Mouse (Mus musculus): ENCODE results near the gene I830077J02Rik.
"Not testable (repeated sequence)": the region's sequence is repeated elsewhere in the genome, so short reads cannot be mapped to it uniquely, and the experiment has no call there.

I830077J02Rik gene

DNA sequence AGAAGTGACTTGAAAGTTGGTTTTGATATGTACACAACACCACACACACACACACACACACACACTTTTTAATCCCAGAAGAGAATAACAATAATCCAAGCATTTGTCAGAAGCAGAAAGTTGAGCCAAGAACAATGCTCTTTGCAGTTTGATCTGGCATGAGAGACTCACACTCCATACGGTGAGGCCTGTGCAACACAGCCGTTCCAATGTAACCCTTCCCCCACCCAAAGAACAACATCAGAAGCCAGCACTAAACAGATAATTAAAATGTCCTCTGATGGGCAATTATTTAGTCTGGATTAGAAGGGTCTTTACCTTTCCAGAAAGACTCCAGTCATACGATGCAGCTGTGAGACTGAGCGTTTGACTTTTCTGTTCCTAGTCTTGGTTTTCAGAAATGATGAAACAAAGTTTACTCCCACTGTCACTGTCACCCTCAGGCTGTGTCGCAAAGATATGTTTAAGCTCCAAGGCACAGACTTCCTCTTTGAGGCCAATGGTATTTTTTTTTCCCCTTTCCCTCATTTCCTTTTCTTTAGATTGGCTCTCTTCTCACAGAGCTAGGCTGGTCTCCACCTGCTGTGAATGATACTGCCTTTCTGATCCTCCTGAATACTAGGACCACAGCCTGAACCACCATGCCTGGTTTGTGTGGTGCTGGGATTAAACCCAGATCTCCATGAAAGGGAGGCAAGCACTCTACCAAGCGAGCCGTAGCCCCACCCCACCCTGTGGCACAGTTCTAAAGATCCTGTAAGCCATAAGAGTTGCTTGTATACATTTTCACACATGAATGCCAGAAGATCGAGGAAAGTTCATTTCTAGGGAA is at the start of gene I830077J02Rik:
Gene I830077J02Rik (minus strand): TSS at position 425 of the 832 bp plus-strand sequence.
- no peak for DNase-seq (ENCODE audit: low read depth, low spot score)

DNA sequence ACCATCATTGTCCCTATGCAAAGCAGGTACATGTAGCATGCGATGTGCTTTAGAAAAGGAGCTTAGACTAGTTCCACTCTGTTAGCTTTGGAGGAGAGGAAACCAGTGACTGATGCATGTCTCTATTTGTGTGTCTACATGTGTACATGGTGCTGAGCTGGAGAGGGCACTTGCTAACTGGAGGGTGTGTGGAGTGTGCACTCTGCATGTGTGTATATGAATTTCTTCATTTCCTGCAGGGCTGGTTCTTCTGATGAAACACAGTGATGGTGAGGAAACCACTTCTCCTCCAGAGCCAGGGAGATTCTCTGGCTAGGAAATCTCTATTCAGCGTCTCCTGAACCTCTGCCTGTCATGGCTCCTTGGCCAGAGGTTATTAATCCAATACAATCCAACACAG is 41.7 kb upstream of the I830077J02Rik start:
- DNase-seq (ENCODE audit: low read depth, low spot score) = no peak

GRCm38 (mm10) chr3:105973411-105973810 is 40.9 kb upstream of the I830077J02Rik start, which contains the start of gene Ovgp1:
Gene Ovgp1 (plus strand): TSS chr3:105973711.
- no peak for DNase-seq (ENCODE audit: low read depth, low spot score)

- DNase-seq (ENCODE audit: low read depth, low spot score) = peak; percentile 13
Measured at GRCm38 (mm10) chr3:105971831-105972446, 39.5 kb upstream of the I830077J02Rik start.

DNA sequence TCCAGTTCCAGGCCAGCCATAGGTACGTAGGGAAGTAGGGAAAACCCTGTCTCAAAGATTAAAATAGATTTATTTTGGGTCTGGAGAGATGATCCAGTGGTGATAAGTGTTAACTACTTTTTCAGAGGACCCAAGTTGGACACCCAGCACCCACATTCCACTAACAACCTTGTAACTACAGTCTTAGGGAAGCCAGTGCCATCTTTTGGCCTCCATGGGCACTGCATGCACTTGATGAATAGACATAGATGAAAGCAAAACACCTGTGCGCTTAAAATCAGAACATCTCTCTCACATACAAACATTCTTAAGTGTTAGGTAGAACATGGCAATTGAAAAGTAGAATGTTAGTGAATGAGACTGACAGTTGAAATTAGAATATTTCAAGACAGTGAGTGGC is 28.2 kb upstream of the I830077J02Rik start:
- DNase-seq (ENCODE audit: low read depth, low spot score) = peak; percentile 58

DNA sequence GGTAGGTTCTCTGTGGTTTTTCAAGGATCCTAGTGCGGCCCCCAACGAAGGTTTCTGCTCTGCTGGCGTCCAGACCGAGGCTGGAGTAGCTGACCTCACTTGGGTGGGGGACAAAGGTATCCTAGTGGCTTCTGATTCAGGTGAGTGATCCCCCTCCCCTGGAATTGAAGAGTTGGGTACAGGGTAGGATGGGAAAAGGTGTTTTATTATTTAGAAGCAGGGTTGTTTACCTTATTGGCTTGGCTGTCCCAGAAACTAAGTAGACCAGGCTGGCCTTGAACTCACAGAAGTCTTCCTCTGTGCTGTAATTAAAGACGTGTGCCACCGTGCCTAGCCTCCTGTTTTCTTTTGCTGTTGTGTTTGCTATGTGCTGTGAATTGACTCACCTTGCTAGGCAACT is 27.5 kb upstream of the I830077J02Rik start, which contains the start of gene Atp5f1:
Gene Atp5f1 (minus strand): TSS at position 101 of the 400 bp plus-strand sequence.
- DNase-seq (ENCODE audit: low read depth, low spot score) = no peak

DNA sequence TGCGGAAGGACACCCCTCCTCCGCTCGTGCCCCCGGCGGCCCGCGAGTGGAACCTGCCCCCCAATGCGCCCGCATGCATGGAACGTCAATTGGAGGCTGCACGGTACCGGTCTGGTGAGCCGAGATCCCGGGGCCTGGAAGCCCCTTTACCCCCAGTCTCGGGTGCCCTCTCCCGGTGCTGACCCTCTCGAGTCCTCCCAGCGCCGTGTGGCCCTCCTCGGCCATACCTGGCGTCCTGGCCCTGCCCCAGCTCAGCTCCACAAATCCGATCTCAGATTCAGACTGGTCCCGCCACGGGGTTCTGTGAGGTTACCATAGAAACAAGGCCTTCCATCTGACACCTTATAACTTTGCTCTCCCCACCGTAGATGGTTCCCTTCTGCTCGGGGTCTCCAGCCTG is 27.1 kb upstream of the I830077J02Rik start:
- peak; percentile 52 for DNase-seq (ENCODE audit: low read depth, low spot score)

DNA sequence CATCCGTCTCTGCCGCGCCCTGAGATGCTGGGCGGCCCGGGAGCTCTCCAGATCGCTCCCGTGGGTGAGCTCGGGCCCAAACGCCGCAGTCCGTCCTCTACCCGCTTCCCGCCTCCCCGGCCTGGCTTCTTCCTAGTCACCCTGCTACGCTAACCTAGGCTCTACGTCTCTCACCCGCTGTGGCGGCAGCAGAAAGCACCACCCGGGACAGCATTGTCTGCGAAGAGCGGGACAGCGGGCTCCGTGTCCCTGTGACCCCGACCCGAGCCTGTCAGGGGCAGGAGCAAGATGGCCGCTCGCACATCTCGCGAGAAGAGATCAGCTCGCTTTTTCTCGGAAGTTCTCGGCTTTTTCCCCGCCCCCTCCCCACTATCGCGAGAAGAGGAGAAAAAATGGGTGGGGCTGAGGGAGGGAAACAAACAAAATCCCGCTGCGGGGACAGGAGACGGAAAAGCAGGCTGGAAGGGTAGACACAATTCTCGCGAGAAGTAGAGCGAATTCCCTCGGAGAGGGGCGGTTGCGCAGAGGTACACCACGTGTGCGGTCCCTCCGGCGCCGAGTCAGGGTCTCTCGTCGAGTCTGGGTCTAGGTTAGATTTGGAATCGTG is 26.6 kb upstream of the I830077J02Rik start, which contains the start of gene Wdr77:
Gene Wdr77 (plus strand): TSS at position 396 of the 607 bp plus-strand sequence.
- DNase-seq (ENCODE audit: low read depth, low spot score) = peak; percentile 99

DNA sequence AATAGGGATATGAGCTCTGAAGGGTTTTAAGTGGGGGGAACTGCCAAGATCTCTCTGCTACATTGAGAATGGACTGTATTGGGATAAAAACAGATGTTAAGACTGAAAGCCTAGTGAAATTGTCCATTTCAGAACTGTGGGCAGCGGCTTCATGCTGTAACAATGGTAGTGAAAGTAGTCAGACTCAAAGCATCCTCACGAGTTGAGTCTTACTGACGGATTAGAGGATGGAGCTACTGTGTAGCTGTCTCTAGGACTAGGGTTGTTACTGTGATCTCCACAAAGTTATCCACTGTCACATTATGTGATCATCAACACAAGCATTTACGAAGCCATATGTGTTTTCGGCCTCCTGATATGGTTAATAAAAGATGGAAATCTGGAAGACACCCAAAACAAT is 25.7 kb upstream of the I830077J02Rik start:
- DNase-seq (ENCODE audit: low read depth, low spot score) = peak; percentile 57

- peak; percentile 40 for DNase-seq (ENCODE audit: low read depth, low spot score)
Measured at GRCm38 (mm10) chr3:105957235-105957634, 24.8 kb upstream of the I830077J02Rik start.

DNA sequence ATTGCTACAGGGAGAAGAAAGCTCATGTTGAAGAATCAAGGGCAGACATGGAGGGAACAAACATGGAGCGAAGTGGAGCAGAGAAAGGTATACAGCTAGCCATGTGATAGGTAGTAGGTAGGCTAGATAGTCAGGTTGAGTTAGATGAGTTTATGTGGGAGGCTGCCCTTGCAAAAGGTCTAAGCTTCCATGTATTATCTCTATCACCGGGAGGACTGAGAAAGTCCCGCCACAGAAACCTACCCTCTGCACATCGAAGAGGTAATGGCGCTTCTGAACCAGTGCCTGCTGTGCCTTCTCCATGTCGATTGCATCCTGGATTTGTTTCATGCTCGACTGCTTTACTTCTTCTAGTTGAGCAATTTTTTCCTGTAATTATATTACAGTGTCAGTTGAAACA is 18.9 kb upstream of the I830077J02Rik start:
- DNase-seq (ENCODE audit: low read depth, low spot score) = no peak

DNA sequence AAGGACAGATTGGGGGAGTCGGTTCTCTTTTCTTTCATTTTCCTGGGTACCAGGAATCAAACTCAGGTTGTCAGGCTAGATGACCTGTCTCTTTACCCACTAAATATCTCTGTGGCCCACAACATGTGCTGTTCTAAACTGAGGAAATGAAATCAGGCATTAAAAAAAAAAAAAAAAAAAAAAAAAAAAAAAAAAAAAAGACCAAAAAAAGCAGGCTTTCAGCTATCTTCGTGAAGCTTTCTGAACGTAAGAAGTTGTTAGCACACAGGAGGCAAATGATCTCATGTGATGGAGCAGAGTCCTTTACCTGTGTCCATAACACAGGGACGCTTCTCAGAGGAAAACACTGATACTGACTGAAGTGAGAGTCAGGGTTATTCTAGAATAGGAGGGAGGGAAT is 3.6 kb upstream of the I830077J02Rik start:
- DNase-seq (ENCODE audit: low read depth, low spot score) = no peak

DNA sequence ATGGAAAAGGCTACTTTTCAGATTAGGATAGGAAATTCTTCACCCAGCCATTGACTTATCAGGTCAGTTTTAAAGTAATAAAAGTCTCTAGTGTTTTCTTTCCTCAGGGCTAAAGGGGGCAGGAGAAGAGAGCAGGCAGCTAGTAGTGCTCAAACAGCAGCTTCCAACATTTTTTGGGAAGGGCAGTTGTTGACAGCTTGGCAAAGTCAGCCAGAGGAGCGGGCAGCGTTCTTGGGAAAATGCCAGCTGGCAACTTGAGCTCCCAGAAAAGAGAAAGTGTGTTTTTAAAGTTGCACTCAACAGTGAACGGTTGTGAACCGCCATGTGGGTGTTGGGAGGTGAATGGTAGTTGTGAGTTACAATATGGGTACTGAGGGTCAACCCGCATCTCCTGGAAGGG is 2.6 kb upstream of the I830077J02Rik start:
- DNase-seq (ENCODE audit: low read depth, low spot score) = peak; percentile 11

DNA sequence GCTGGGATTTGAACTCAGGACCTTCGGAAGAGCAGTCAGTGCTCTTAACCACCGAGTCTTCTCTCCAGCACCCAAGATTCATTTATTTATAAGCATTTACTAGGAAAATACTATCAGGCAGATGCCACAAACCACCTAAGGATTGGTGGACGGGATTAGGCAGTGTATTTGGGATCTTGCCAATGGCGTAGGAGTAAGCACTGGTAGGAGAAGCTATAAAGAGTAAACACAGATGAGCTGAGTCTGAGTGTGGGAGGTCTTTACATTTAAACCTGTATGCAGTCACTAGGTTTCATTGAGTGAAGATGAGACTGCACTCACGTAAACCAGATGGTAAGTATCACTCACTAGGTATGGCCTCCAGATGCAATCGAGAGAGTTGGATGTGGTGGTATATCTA is 1.5 kb upstream of the I830077J02Rik start:
- no peak for DNase-seq (ENCODE audit: low read depth, low spot score)

GRCm38 (mm10) chr3:105931095-105931494 is 1.4 kb downstream of the I830077J02Rik start:
- no peak for DNase-seq (ENCODE audit: low read depth, low spot score)

- DNase-seq (ENCODE audit: low read depth, low spot score) = no peak
Measured at GRCm38 (mm10) chr3:105929821-105930220, 2.6 kb downstream of the I830077J02Rik start.

- DNase-seq (ENCODE audit: low read depth, low spot score) = no peak
Measured at GRCm38 (mm10) chr3:105928781-105929180, 3.7 kb downstream of the I830077J02Rik start.

DNA sequence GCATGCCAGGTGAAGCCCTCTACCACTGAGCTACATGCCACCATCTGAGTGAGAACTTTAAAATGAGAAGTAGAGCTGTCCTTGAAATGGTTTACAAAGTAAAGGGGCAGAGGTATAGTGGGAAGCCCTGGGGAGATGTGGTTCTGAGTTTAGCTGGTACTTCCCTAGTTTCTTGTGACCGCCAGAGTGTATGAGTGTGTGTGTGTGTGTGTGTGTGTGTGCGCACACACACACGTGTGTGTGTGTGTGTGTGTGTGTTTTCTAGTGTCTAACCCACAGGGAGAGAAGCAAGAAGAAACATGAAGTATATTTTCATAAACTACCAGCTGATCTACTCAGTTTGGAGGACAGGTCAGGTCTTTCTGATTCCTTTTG is 4.3 kb downstream of the I830077J02Rik start:
- no peak for DNase-seq (ENCODE audit: low read depth, low spot score)

DNA sequence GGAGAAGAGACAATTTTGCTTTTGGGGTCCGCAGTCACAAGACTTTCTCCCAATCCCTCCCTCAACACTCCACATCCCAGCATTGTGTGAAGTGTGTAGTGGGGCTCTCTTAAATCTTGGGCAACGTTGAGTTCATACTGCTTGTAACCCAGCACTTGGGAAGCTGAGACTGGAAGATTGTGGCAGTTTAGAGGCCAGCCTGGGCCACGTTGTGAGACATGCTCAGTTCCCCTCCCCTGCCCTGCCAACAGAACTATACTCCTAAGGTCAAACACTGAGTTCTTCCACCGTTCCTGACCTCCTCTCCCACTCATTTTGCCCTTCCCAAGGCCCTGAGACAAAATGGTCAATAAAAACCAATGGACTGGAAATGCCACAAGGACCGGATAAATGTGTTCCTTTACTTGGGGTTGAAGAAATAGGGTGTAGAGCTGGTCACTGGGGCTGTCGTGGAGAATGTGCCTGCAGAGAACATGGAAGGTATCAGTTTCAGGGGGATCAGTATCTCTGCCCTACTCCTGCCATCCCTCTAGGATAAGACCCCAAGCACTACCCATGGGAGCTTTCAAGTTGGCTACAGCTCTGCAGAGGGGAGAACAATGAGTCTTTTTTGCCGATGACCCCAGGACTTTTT is 4.8 kb downstream of the I830077J02Rik start:
- no peak for DNase-seq (ENCODE audit: low read depth, low spot score)

- no peak for DNase-seq (ENCODE audit: low read depth, low spot score)
Measured at GRCm38 (mm10) chr3:105924616-105925015, 7.8 kb downstream of the I830077J02Rik start.

DNA sequence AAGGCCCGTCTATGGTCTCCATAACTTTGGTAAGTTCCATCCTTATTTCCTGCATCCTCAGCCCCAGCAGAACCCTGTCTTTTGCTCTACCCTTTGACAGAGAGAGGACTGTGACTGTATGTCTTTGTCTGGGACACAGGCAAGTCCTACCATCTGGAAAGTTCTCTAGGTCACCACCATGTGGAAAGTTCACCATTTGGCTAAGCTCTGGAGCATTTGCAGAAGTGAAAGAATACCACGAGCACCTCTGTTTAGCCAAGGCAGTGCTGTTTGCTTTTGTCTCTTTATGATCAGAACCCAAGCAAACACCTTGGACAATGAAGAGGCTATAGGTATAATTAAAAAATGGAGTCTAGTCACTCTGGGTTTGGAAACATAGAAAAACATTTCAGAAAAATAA is 10.5 kb downstream of the I830077J02Rik start:
- no peak for DNase-seq (ENCODE audit: low read depth, low spot score)

- not testable (repeated sequence) for DNase-seq (ENCODE audit: low read depth, low spot score)
Measured at GRCm38 (mm10) chr3:105920743-105921142, 11.7 kb downstream of the I830077J02Rik start.
